Mouse (Mus musculus) hindbrain, embryonic 13.5 days (tissue): ENCODE results near the gene Prkag3. TPM values are rescaled to one million over a fixed set of nuclear protein-coding genes. Genes with fewer than 3 reads are reported as not detected.

Experiments used
- ATAC-seq: fragments of 200-750 bp; cut with Nextera tagmentation; 2 replicates; pipeline ENCODE4 v1.8.0; 2017; ENCODE audit warnings: moderate TSS enrichment; ENCODE audit not compliant: low FRiP score
- H3K27ac ChIP-seq: fragments of 300-500 bp; sonication (generic); 2 replicates; pipeline ENCODE4 v1.5.1; 2015; ENCODE audit warnings: inconsistent platforms, mild to moderate bottlenecking, moderate library complexity
- H3K27me3 ChIP-seq: fragments of 300-500 bp; sonication (generic); 2 replicates; pipeline ENCODE4 v1.6.1; 2015; ENCODE audit warnings: mild to moderate bottlenecking, inconsistent platforms
- H3K36me3 ChIP-seq: fragments of 300-500 bp; sonication (generic); 2 replicates; pipeline ENCODE4 v1.6.1; 2015; ENCODE audit warnings: mild to moderate bottlenecking, inconsistent platforms
- H3K4me1 ChIP-seq: fragments of 300-500 bp; sonication (generic); replicated peaks from 2 replicates; pipeline ENCODE4 v1.6.1; 2015; ENCODE audit warnings: inconsistent platforms
- H3K4me2 ChIP-seq: fragments of 300-500 bp; sonication (generic); 2 replicates; pipeline ENCODE4 v1.6.1; 2015; ENCODE audit warnings: inconsistent platforms, mild to moderate bottlenecking, moderate library complexity
- H3K4me3 ChIP-seq: fragments of 300-500 bp; sonication (generic); 2 replicates; pipeline ENCODE4 v1.5.1; 2015; ENCODE audit warnings: mild to moderate bottlenecking, inconsistent platforms
- H3K9ac ChIP-seq: fragments of 300-500 bp; sonication (generic); 2 replicates; pipeline ENCODE4 v1.6.1; 2015; ENCODE audit warnings: mild to moderate bottlenecking, inconsistent platforms
- H3K9me3 ChIP-seq: fragments of 300-500 bp; sonication (generic); 2 replicates; pipeline ENCODE4 v1.6.1; 2016; ENCODE audit warnings: inconsistent platforms
- WGBS: fragments of 180-500 bp; shearing (Covaris S2); methylation state at CpG from one replicate; pipeline ENCODE4 v1.1.7; 2015; 5-methylcytosine and 5-hydroxymethylcytosine counted together
- polyA plus RNA-seq: library from polyadenylated mRNA; unstranded; fragments of >200 nt; fragmentation: Nextera tagmentation; extraction: Ambion mirVana; gene quantifications from 2 replicates; pipeline ENCODE4 v1.2.1, GENCODE M21; 2015

Prkag3 gene
- polyA plus RNA-seq, 1 experiment from 2014 or later = 0.21 TPM

GRCm38 (mm10) chr1:74782045-74782444 is 33.0 kb upstream of the Prkag3 start:
- no peaks in the 10 kb centered on the region for H3K9me3 ChIP-seq
- H3K36me3 ChIP-seq = no peaks in the 10 kb centered on the region
- H3K4me2 ChIP-seq = no peak overlapping the region
- H3K4me1 ChIP-seq = peaks cover 25% of the 10 kb centered on the region
- peaks cover 94% of the 10 kb centered on the region for H3K27me3 ChIP-seq
- H3K27ac ChIP-seq = no peak overlapping the region
- no peak overlapping the region for H3K9ac ChIP-seq
- H3K4me3 ChIP-seq = peak overlapping the region; percentile 0; the same call in 1 of the 2 replicates
- WGBS = 18% methylated on average over 14 of the region's 14 CpGs
- no peak for ATAC-seq

DNA sequence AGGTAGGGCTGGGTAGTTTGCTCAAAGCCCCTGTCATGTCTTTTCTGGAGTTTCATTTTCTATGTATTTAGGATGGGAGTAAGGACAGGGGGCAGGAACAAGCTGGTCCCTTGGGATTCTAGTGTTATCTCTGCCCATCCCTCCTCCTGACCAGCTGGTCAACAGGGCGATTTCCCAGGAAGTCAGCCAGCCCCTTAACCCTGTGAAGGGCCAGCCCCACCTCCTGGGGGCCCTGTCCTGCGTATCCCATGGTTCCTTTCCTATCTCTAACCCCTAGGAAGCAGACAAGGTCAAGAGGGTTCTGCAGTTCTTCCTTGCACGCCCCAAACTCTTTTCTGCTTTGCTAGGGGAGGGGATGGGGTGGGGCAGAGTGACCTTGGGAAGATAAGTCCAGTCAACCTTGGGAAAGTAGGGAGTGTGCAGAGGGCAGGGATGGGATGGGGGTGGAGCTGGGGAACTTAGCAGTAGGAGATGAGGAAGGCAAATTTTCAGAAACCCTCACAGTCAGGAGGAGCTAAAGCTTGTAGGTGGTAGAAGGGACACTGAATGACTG is 30.0 kb upstream of the Prkag3 start:
- Histone ChIP-seq H3K4me2 (no peak overlapping the region), H3K27ac (no peak overlapping the region), H3K9ac (no peak overlapping the region), H3K4me1 (peaks cover 18% of the 10 kb centered on the region), H3K4me3 (no peak overlapping the region), H3K36me3 (no peaks in the 10 kb centered on the region), H3K27me3 (peaks cover 96% of the 10 kb centered on the region), H3K9me3 (no peaks in the 10 kb centered on the region)
- ATAC-seq = no peak
- 56% methylated on average over 3 of the region's 3 CpGs for WGBS

- no peak for ATAC-seq
Observed at GRCm38 (mm10) chr1:74775816-74776215, 26.8 kb upstream of the Prkag3 start.

GRCm38 (mm10) chr1:74774062-74774461 is 25.0 kb upstream of the Prkag3 start:
- H3K9me3 ChIP-seq = no peaks in the 10 kb centered on the region
- H3K4me3 ChIP-seq = no peak overlapping the region
- no peaks in the 10 kb centered on the region for H3K36me3 ChIP-seq
- 18% methylated on average over 7 of the region's 7 CpGs for WGBS
- peaks cover 99% of the 10 kb centered on the region for H3K27me3 ChIP-seq
- peaks cover 38% of the 10 kb centered on the region for H3K4me1 ChIP-seq
- no peak overlapping the region for H3K9ac ChIP-seq
- ATAC-seq = no peak
- H3K27ac ChIP-seq = no peak overlapping the region
- H3K4me2 ChIP-seq = no peak overlapping the region

More at GRCm38 (mm10) chr1:74775816-74776215, 26.8 kb upstream of the Prkag3 start:
- Histone ChIP-seq H3K27me3 (peaks cover 96% of the 10 kb centered on the region), H3K27ac (no peak overlapping the region), H3K9me3 (no peaks in the 10 kb centered on the region), H3K9ac (no peak overlapping the region), H3K4me1 (peaks cover 27% of the 10 kb centered on the region), H3K4me2 (no peak overlapping the region), H3K36me3 (no peaks in the 10 kb centered on the region), H3K4me3 (no peak overlapping the region)
- WGBS = 8% methylated on average over 5 of the region's 5 CpGs

DNA sequence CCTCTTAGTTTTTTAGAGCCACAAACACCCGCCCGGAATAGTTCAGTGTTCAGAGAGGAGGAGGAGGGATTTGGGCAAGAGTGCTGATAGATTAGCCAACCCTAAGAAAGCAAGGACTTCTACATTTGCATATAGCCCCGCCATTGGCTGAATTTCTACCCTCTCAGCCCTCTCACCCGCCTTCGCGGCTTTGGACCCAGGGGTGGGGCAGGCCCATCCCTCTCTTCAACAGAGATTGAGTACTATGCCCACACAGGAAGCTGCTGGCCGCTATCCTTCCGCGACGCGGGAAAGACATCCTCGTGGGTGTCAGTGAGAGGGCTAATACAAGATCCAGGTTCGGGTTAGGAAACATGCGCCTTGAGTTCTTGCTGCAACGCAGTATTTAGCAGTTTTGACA is 24.1 kb upstream of the Prkag3 start:
- WGBS = under 1% methylated on average over 15 of the region's 15 CpGs
- peaks cover 100% of the 10 kb centered on the region for H3K27me3 ChIP-seq
- no peak overlapping the region for H3K27ac ChIP-seq
- peak overlapping the region; percentile 44 for H3K4me3 ChIP-seq
- H3K9ac ChIP-seq = no peak overlapping the region
- peaks cover 38% of the 10 kb centered on the region for H3K4me1 ChIP-seq
- H3K4me2 ChIP-seq = peak overlapping the region; percentile 81
- H3K9me3 ChIP-seq = no peaks in the 10 kb centered on the region
- ATAC-seq = peak; percentile 64
- no peaks in the 10 kb centered on the region for H3K36me3 ChIP-seq

- peaks cover 98% of the 10 kb centered on the region for H3K27me3 ChIP-seq
- ATAC-seq = no peak
- H3K4me3 ChIP-seq = peak overlapping the region; percentile 44
- no peaks in the 10 kb centered on the region for H3K9me3 ChIP-seq
- H3K4me1 ChIP-seq = peaks cover 38% of the 10 kb centered on the region
- no peaks in the 10 kb centered on the region for H3K36me3 ChIP-seq
- peak overlapping the region; percentile 70 for H3K9ac ChIP-seq
- no peak overlapping the region for H3K27ac ChIP-seq
- H3K4me2 ChIP-seq = peak overlapping the region; percentile 81
- WGBS = under 1% methylated on average over 46 of the region's 51 CpGs
Observed at GRCm38 (mm10) chr1:74771931-74772620, 23.1 kb upstream of the Prkag3 start.

DNA sequence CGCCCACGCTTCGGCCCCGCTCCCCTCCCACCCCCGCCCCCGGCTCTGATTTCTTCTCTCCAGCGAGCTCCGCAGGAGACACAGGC is 22.7 kb upstream of the Prkag3 start, which contains the start of gene Wnt6:
Gene Wnt6 (plus strand): TSS at position 48 of the 86 bp plus-strand sequence.
- peaks cover 98% of the 10 kb centered on the region for H3K27me3 ChIP-seq
- H3K9me3 ChIP-seq = no peaks in the 10 kb centered on the region
- H3K4me3 ChIP-seq = peak within 1 kb of the TSS; percentile 44
- no peak within 1 kb of the TSS for H3K27ac ChIP-seq
- ATAC-seq = no peak
- peak within 1 kb of the TSS; percentile 81 for H3K4me2 ChIP-seq
- WGBS = 0% methylated on average over 4 of the region's 8 CpGs
- no peaks in the 10 kb centered on the region for H3K36me3 ChIP-seq
- peak within 1 kb of the TSS; percentile 70 for H3K9ac ChIP-seq
- H3K4me1 ChIP-seq = peaks cover 38% of the 10 kb centered on the region

- Histone ChIP-seq H3K9ac (peak overlapping the region; percentile 70; the same call in 1 of the 2 replicates), H3K9me3 (no peaks in the 10 kb centered on the region), H3K4me2 (peak overlapping the region; percentile 81), H3K4me3 (peak overlapping the region; percentile 44), H3K36me3 (no peaks in the 10 kb centered on the region), H3K27ac (no peak overlapping the region), H3K4me1 (peaks cover 38% of the 10 kb centered on the region), H3K27me3 (peaks cover 98% of the 10 kb centered on the region)
- ATAC-seq = no peak
- WGBS = under 1% methylated on average over 26 of the region's 26 CpGs
Observed at GRCm38 (mm10) chr1:74771467-74771844, 22.4 kb upstream of the Prkag3 start.

DNA sequence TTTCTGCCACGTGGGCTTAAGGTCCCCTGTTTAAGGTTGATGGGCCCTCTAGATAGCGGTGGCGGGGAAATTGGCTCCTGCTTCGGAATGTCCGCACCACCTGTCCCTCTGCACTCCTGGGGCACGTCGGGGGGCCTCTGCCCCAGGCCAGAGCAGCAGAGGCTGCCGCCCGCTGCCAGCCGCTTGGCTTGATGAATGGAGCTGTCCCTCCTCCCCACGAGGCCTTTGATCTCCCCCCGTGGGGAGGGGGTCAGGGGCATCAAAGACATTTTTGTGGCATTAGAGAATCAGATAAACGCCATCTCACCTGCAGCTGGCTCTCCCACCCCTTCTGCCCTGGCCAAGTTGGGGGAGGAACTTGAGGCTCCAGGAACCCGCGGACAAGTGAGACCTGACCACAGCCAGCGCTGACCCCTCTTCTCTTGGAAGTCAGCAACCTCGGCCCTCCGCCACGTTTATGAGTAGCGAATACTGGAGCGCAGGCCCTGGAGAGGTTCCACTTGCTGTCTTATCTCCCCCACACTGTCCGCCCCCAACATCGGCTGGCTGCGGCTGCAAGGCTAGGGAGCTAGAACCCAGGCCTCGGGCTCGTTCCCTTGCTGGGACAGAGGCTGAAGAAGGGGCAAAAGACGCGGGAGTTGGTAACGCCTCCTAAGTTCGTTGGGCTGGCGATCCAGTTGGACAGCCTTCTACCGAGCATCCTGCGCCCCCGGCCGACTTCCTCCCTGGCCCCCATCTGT is 21.9 kb upstream of the Prkag3 start:
- Histone ChIP-seq H3K36me3 (no peaks in the 10 kb centered on the region), H3K4me1 (peaks cover 38% of the 10 kb centered on the region), H3K9ac (peak overlapping the region; percentile 70; the same call in 1 of the 2 replicates), H3K4me2 (peak overlapping the region; percentile 81), H3K9me3 (no peaks in the 10 kb centered on the region), H3K27ac (no peak overlapping the region), H3K4me3 (peak overlapping the region; percentile 44), H3K27me3 (peaks cover 94% of the 10 kb centered on the region)
- ATAC-seq = no peak
- 1% methylated on average over 35 of the region's 35 CpGs for WGBS

GRCm38 (mm10) chr1:74763081-74763480 is 14.1 kb upstream of the Prkag3 start:
- Histone ChIP-seq H3K36me3 (no peaks in the 10 kb centered on the region), H3K4me3 (no peak overlapping the region), H3K9ac (no peak overlapping the region), H3K4me2 (no peak overlapping the region), H3K27ac (no peak overlapping the region), H3K9me3 (no peaks in the 10 kb centered on the region), H3K4me1 (0 out of 2 replicates have a peak, but pooled peaks cover 3% of the 10 kb centered on the region), H3K27me3 (peaks cover 66% of the 10 kb centered on the region)
- 5% methylated on average over 6 of the region's 6 CpGs for WGBS
- no peak for ATAC-seq

DNA sequence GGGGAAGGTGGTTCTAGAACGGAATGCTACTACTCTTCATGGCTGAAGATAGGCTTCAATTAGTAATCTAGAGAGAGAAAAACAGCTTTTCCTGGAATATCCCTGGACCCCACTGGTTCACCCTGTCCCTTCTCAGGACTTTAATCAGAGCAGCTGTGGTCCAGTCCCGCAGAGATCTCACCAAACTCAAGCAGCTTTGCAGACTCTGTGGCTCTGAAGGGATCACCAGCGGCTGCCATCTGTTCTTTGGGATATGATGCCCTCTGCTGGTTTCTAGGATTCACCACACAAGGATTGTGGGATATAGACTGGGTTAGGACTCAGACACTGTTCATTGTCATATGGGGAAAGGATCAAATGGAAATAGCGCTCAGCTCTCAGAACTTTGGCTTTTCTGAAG is 10.8 kb upstream of the Prkag3 start:
- no peak overlapping the region for H3K4me3 ChIP-seq
- ATAC-seq = no peak
- 32% methylated on average over 4 of the region's 4 CpGs for WGBS

DNA sequence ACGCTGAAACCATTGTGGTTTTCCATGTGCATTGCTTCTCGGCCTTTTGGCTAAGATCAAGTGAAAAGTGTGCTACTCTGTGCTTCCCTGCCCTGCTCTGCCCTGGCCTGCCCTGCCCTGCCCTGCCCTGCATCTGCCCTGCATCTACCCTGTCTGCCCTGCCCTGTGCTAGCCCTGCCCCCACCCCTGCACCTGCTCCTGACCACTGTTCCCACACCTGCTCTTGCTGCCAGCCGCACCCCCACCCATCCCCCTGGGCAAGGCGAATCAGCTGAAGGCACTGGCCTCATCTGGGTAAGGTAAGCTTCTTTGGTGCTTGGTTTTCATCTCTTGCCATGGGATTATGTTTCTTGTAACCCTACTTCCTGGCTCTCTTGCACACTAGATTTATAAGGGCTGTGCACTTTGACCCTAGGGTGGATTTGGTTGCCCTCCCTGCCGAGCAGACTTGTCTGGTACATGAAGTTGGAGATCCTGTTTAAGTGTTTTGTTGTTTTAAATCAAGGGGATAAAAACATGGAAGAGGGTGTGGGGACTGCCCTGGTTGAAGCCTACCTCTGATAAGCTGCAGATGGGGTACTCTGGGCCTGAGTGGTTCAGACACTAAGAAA is 5.3 kb upstream of the Prkag3 start:
- no peak for ATAC-seq
- Histone ChIP-seq H3K4me3 (no peak overlapping the region), H3K9ac (no peak overlapping the region), H3K36me3 (no peaks in the 10 kb centered on the region), H3K27ac (no peak overlapping the region), H3K4me1 (no peaks in the 10 kb centered on the region), H3K27me3 (peaks cover 24% of the 10 kb centered on the region), H3K4me2 (no peak overlapping the region), H3K9me3 (no peaks in the 10 kb centered on the region)
- WGBS = 77% methylated on average over 5 of the region's 5 CpGs

More for the DNA sequence above, 10.8 kb upstream of the Prkag3 start:
- Histone ChIP-seq H3K4me1 (0 out of 2 replicates have a peak, but pooled peaks cover 3% of the 10 kb centered on the region), H3K9ac (no peak overlapping the region), H3K9me3 (no peaks in the 10 kb centered on the region), H3K4me2 (no peak overlapping the region), H3K36me3 (no peaks in the 10 kb centered on the region), H3K27me3 (peaks cover 45% of the 10 kb centered on the region), H3K27ac (no peak overlapping the region)
